Mouse (Mus musculus) hindlimb bud, embryonic 11.5 days (tissue): ENCODE results near the gene Zfp740.

ENCODE experiments used
- DNase-seq: peaks from one replicate; pipeline ENCODE4 v3.0.0-alpha.2; 2012; ENCODE audit warnings: low read depth, low spot score; ENCODE audit errors: extremely low spot score

Zfp740 gene

DNA sequence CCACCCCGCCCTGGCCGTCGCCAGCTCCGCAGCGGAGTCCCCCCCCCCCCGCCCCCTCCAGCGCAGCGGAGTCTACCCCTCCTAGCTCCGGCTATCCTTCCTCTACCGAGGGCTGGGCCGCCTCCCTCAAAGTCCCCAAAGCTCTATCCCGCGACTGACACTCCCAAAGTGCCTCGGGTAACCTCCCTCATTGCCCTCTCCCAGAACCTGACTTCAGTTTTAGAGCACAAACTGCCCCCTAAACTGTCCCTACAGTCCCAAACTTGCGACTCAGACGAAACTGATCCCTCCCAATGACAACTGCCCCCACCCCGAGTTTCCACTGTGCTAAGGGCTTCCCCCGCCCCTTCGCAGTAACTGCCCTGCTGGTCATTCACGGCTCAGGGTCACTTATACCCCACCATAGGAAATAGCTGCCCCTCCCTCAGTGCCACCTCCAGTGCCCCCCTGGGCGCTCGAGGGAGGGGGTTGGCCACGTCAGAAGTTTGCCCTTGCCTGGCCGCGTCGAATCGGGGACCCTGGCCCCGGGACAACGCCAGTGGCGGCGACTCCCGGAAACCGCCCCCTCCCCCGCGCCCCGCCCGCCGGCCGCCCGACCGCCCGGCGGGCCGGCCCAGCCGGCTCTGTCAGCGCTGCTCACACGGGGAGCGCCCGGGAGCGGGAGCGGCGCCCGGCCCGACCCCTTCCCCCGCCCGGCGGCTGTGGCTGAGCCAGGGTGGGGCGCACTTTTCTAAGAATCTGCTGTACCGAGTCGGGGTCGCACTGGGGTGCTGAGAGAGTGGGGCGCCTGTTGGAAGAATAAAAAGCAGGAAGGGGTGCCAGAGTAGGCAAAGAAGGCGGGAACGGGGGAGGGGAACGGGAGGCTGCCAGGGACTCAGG lies 44.4 kb downstream of the Zfp740 start:
- DNase-seq: no peak

DNA sequence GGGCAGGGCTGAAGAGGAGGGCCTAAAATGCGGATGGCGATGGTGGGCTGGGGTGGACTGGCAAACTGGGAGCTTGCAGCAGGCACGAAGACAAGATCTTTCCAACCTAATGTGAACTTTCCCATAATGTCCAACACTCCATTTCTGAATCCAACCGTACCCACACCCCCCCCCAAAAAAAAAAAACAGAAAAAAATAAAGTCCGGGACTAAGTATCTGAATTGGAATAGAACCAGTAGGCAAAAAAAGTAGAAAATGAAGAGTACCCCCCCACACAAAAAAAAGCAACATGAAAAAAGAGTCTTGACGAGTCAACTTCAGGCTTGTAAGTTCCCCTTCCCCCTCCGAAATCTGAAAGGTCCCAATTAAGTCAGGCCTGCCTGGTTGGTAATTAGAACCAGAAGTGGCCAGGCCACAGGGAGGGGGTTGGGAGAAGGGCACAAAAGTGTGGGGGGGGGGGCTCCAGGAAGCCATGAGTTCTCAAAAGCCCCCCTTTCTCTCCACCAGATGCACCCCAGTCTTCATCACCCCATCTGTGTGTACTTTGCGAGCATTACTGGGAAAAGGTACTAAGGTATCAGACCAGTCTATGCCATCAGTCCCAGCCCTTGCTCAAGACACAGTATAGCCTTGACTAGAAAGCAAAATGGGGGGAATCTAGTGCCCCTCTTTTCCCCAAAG lies 45.2 kb downstream of the Zfp740 start:
- no peak for DNase-seq

DNA sequence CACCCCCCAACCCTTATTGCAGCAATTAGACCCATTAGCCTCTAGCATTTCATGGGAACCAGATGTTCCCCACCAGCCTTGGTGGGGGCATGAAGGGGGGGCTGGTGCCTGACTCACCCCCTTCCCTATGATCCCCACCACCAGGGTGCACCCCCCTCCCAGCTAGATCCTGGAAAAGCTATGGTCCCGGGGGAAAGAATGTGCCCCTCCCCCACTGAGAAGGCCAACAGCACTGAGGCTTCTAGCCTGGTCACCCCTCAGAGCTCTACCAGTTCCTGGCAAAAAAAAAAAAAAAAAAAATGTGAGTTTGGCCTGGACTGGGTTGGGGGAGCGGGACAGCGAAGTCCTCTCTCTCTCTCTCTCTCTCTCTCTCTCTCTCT lies 45.8 kb downstream of the Zfp740 start:
- DNase-seq: no peak

DNA sequence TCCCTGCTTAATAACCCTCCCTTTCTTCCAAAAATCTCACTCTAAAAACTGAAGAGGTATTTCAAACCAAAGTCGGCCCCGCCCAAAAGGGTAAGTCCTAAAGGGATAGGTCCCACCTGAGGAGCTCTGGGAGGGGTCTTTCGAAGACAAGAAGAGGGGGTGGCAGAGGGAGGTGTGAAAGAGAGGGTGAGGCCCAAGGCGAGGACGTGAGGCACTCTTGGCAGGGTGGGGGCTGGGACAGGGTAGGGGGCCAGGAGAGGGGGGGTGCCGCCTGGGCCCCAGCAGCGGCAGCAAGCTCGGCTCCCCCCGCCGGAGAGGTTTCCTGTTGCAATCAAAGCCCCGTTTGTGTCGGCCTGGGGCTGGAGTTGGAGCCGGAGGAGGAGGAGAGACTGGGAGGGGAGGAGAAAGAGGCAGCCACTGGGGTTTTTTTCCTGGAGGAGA lies 46.2 kb downstream of the Zfp740 start:
- DNase-seq: no peak

DNA sequence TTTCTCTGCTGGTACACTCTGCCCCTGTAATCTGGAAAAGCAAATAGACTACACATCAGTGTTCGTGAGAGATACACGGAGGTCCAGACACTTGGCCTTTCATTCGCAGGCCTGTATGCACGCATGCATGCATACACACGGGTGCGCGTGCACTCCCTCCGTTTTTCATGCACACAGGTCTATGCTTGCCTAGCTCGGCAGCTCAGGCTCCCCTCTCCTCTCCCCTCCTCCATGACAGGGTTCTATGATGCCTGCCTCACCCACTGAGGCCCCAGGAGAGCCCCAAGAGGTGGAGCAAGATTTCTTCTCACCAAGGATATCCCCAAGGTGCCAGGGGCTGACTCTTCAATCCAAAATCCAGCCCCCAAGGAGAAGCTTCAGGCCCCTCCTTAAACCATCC lies 46.9 kb downstream of the Zfp740 start:
- no peak for DNase-seq

DNA sequence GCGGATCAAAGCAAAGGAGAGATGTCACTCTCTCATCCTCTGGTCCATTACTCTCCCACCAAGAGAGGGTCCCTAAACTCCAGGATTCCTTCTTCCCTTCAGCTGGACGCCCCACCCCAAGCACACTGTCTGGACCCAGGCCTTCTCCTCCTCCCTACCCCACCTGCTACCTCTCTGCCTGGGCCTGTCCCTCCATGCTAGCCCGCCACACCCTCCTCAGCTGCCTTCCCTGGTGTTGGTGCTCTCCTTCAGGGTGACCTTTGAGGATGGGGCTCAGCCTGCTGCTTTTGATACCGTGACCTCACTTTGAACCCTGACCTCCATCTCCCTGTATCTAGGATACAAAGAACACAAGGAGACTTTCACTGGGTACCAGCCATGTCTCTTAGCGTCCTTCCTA lies 47.5 kb downstream of the Zfp740 start:
- no peak for DNase-seq

DNA sequence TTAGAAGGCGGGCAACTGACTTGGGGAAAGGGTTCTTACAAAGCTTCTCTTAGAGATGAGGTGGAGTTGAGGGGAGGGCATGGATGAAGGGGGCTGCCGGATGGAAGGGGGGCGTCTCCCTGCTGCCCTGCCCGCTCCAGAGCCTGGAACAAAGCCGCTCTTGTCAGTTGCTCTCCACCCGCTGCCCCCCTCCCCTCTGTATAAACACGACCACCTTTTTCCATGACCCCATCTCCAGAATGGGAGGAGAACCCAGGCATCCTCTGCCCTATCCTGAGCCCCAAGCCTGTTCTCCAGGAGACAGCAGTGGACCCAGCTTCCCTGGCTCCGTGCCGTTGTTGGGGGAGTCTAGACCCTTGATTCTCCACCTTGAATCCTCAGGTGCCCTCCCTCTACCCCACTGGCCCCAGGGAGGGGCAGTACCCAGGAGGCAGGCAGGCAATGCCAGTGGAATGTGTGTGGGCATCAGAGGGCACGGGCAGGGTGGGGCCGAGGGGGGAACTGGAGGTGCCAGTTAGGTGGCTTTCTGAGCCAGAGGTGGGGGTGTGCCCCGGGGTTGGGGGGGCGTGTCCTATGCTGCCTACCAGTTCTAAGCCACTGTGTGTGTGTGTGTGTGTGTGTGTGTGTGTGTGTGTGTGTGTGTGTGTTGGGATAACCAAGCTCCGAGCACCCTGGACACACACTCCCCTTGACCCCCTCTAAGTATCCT lies 52.7 kb downstream of the Zfp740 start:
- no peak for DNase-seq

DNA sequence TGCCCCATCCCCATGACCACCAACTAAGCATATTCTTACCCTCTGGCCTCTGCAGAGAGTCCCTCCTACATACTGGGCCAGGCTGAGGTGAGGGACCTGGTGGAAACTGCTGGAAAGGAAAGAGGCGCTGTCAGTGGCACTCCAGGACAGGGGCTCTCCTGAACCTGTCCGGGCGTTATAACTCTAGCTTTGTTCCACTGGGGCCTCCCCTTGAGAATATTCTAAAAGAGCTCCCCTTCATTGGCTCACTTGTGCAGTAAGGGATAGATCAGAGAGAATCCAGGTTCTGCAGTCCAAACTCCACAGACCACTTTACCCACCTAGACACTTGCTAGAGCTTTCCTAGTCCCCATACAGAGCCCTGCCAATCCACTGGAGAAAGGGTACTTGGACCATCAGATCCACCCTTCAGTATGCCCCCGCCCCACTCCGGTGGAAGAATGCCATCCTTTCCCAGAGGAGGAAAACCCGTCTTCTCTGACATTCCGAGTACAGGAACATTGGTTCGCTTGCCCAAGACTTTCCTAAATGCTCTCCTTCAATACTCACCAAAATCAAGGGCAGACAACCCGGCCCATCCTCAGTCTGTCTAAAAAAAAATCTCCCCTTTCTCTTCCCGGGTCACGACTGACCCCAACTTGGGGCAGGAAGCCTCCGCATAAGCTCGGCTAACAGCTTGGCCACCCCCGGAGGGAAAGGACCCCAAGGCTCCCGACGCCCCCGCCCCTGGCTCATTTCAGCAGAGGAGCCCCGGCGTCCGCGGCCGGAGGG lies 53.6 kb downstream of the Zfp740 start:
- DNase-seq: no peak

DNA sequence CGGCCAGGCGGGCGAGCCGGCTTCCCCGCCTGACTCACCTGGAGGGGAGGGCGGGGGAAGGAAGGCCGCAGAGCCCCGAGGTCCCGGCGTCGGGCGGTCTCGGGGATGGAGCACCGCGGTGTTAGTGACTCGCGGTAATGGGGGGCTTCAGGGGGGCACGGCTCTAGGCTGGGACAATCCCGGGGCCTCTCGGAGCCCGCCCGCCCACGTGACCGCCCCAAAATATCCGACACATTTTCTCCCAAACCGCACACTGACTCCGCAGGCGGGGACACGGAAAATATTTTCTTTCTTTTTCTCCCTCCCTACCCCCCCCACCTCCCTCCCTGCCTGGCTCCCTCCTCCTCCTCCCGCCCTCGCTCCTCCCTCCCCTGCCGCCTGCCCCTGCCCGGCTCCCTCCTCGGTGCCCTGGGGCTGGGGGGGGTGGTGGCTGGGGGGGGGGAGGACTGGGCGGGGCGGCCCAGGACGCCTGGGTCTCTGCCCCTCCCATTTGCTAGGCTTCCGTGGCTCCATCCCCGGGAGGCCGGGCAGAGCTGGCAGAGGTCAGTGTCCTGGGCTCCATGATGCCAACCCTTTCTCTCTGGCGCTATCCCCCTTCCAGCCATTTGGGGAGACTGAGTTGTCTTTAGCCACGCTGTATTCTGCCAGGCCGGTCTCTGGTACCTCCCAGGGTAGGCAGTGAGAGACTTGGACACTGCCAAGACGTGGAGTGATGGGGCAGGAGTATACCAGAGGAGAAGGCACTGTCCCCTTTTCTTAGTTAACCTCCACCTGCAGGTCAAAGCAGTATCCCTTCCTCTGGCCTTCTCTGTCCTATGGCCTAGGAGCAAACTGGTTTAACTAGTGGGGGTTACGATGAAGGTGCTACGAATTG lies 54.4 kb downstream of the Zfp740 start, which contains the start of gene Rarg:
Gene Rarg, minus strand, starts transcription at position 316 of the 874 bp plus-strand sequence.
- DNase-seq: no peak

DNA sequence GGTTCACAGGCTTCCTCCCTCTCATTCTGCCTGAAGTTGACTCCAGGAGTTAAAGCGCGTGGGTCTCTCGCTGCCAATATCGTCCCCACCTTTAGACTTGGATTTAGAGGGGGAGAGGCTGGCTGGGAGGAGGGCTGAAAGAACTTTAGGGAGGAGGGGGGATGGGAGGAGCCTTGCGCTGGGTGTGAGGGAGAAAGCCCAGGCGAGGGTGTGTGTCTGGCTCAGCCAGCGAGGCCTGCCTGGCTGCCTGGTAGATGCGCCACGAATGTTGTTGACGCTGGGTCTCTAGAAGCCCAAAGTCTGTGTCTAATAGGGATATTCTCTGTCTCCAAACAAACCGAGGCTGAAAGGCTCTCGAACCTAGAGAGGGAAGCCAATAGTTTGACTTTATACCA lies 55.0 kb downstream of the Zfp740 start:
- DNase-seq: no peak

DNA sequence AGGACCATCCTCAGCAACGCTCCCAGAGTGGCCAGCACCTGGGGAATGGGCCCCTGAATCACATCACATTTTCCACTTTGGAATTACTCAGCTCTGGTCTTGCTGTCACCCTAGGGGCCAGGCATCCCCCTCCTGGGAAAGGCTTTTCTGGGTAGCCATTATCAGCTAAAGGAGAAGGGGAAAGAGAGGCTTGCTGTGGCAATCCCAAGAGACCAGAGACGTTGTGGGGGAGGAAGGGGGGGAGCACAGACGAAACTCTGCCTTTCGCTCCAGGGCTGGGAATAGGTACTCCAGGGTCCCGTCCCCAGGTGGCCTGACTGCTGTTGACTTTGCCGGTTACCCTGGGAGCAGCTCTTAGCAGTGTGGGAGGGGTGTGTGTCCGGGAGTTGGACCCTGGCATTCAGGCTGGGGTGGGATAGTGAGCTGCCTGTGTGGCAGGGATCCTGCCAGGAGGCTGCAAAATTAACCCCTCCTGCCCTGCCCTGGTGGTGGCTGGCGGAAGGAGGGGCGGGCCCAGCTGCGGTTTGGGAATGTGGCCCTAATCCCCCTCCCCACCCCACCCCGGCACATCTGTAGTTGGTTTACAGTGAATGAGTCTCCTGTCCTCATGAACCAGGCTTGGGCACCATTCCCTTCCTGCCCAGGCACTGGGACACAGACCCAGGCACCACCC lies 55.7 kb downstream of the Zfp740 start:
- DNase-seq: no peak

DNA sequence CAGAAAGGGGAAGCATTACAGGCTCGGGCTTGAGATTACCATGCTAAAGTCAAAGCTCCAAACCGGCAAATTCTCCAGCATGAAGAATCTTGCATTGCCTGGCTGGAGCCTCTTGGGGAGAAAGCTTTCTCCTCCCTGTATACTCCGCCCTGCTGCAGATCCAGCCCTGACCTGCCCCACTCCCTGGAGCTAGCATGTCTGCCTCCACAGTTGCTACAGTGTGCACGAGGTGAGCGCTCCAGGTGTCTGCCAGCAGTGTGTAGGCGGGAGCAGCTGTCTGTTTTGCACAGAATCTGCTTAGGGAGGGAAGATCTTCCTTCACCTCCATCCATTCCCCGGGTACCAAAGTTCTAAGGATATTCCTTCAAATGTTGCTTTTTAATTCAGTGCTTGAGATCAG lies 59.5 kb downstream of the Zfp740 start:
- no peak for DNase-seq

DNA sequence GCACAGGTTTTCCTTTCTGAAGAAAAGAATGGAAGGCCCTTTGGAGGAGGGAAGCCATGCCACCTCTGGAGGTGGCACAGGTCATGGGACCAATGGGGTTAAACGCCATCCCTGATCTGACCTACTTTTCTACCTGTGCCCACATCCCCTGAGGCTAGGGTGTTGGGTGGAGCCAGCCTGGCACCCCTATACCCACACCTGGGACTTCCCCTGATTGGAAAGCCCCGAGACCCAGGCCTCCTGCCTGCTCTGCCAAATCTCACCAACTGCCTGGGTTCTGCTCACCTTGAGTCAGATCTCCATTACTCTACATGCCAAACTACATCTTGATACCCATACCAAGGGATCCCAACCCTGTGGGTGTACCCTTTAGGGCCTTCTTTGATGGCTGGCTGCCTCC lies 60.0 kb downstream of the Zfp740 start:
- DNase-seq: no peak
